Mouse (Mus musculus): ENCODE data around the gene Pxdn.

The Pxdn gene

GRCm38 (mm10) chr12:30027721-30028340 lies 90.4 kb downstream of the Pxdn start:
- no peak for DNase-seq

DNA sequence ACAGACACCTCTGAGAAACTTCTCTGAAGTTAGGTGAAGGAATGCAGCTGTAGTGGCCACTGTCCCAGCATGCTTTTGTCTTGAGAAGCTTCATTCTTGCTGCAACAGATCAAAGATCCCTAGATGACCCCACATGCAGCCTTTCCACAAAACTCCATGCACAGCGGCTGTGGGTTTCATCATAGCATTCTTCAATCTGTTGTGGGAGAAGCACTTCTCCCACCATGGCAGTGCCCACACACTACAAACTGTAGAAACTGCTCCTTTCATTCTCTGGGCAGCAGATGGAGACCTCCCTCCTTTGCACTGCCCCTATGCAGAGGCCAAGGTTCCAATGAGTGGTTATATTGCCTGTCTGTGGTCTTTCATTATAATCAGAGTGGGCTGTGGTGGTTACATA lies 91.7 kb downstream of the Pxdn start:
- DNase-seq, result no peak

- DNase-seq, result no peak
Measured at GRCm38 (mm10) chr12:30030571-30030970, 93.2 kb downstream of the Pxdn start.

DNA sequence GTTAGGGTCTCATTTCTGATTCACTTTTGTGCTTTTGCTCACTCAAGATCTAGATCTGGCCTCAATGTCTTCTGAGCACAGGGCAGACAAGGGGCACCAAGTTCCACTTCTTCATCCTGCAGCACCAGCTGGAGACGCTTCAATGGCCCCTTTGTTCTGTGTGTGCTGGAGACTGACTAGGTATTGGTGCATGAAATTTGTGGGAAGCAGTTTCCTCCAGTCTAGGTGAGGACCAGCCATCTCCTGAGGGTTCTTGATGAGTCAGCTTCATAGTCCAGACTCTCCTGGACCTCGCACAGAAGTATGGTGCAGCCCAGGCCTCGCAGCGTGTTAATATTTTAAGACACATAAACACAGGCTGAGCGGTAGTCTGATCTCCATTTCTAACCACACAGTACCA lies 97.3 kb downstream of the Pxdn start:
- DNase-seq, result no peak

- no peak for DNase-seq
Measured at GRCm38 (mm10) chr12:30035406-30035805, 98.0 kb downstream of the Pxdn start.

GRCm38 (mm10) chr12:30035841-30036568 lies 98.6 kb downstream of the Pxdn start:
- DNase-seq, result no peak

GRCm38 (mm10) chr12:30036569-30037055 lies 99.2 kb downstream of the Pxdn start:
- no peak for DNase-seq

DNA sequence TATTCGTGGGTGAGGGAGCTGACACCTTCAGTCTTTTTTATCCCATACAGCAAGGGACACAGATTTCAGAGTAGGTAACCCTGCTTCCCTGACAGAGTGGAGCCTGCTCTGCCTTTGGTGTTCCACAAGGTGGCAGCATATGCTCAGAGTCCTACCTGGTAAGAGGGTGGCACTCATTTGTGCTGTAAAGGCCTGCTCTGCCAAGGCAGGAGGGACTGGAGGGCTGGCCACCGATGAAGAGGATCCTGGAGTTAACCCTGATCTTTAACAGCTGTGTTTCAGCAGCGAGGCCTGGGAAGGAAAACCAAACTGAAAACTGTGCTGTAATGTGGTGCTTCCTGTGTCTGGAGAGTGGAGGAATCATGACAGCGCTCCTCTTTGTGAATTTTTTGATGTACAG lies 102.2 kb downstream of the Pxdn start:
- DNase-seq, result no peak

GRCm38 (mm10) chr12:30040150-30040549 lies 102.7 kb downstream of the Pxdn start:
- peak; percentile 19 for DNase-seq

GRCm38 (mm10) chr12:30048848-30049247 lies 111.4 kb downstream of the Pxdn start:
- DNase-seq, result no peak

GRCm38 (mm10) chr12:30049818-30050217 lies 112.4 kb downstream of the Pxdn start:
- no peak for DNase-seq

DNA sequence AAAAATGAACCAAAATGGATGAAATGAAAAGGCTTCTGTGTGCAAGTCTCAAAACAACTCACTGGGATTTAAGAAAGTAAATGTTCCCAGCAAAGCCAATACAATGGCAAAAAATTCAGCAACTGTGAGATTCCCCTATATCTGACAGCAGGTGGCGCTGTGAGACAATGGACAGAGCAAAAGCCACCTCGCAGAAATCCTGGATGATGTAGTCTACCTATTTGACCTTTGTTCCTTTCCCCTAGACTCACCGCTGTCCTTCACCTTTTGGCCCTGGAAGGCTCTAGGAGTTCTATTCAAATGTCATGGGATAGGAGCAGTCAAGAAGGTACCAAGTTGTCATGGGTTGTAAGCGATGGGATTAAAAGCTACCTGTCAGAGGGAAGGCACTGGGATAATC lies 112.8 kb downstream of the Pxdn start:
- DNase-seq, result peak; percentile 31

DNA sequence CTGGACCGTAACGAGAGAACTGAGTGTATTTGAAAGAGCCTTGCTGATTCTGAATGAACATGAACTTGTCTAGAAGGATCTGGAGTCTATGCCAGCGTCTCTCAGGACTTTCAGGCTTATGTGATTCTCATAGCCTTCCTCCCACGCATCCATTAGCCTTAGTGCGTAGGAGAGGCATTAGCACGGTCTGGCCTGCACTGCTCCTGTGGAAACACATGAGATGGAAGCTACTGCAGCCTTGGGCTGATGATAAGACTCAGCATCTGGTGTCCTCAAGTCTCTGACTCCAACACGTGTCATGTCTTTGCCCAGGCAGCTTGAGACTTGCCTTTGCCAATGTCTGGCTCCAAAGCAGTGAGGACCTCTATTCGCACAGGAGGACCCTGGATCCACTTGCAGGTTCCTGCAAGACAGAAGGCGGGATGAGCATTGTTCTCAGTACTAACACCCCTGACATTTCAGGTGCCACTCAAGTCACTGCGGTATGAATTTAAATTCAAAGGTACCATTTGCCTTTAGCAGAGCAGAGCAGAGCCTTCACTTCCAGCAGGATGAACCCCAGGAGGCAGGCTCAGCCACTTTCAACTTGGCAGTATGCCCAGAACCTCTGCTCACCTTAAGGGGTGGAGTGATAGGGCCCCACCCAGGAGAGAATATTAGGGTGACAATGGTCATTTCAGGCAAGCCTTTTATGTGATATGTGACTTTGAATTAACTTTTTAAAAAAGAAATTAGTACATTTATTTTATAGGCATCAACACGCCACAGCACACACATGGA lies 117.5 kb downstream of the Pxdn start:
- no peak for DNase-seq

- DNase-seq, result no peak
Measured at GRCm38 (mm10) chr12:30058044-30058443, 120.6 kb downstream of the Pxdn start.

DNA sequence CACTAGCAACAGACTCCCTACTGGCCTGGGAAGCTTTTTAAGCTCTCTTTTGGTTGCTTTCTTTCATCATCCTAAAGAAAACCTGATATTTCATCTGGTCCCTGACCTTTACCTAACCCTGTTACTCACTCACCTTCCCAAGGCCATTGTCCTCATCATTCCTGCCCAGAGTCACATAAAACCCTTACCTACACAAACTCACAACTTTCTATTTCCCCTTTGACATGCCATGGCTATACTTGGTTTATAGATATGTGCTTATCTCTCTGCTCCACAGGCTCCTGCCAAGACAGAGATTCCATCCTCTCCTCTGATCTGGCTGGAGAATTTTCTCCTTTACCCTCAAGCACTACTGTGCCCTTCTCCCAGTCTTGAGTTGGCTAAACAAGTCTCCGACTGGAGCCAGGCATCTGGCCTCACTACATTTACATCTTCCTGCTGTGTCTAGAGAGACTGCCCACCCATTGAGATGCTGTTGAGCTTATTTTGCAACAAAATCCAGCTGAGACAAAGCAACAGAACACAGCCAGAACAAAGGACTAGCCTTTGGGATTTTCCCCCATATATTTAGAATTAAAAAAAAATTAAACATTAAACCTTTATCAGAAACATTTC lies 124.2 kb downstream of the Pxdn start:
- DNase-seq, result no peak

DNA sequence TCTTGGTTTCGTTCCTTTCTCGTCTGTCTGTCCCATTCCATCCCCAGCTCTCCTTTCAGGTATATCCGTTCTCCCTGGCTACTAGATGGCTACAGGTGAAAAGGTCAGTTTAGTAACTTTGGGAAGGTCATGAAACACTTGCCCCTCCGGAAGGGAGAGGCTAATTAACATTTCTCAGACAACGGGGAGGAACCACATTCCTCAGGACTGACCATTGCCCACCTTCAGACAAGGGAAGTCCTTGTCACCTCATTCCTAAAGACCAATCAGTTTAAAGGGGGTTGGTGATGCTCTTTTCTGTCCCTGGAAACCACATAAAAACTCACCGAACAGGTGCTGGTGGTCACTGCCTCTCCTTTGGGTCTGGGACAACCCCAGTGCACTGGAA lies 124.7 kb downstream of the Pxdn start:
- no peak for DNase-seq
